ENCODE assay signal across 8 mouse cellular contexts in genomic region chr13:80961985-80962617, GRCm38 (mm10).
DNase-seq lines count a peak whose midpoint lies in the region; ATAC-seq and TF ChIP-seq lines count a peak whose summit lies in the region.

No protein-coding gene starts in this region.

- no peak for TF ChIP-seq POLR2A in limb, embryonic 14.5 days (IDR thresholded peaks at IDR 0.05; ENCODE audit: borderline replicate concordance, extremely low read depth, insufficient read depth, insufficient read length)

- H3K4me1 ChIP-seq in lung, embryonic 16.5 days (replicated peaks; ENCODE audit: control insufficient read depth, insufficient read depth, low read length) = peaks cover 7% of the 10 kb centered on the region; the same call in 1 of the 2 replicates
- peaks cover 2% of the 10 kb centered on the region; the same call in 1 of the 2 replicates for H3K4me1 ChIP-seq in limb, embryonic 14.5 days (ENCODE audit: control insufficient read depth, insufficient read depth, low read length)
- H3K4me1 ChIP-seq in stomach, embryonic 15.5 days = no peaks in the 10 kb centered on the region

- H3K27ac ChIP-seq in lung, embryonic 16.5 days (ENCODE audit: low read length) = peak overlapping the region; percentile 93; the same call in 1 of the 2 replicates
- no peak overlapping the region; the same call in 1 of the 2 replicates for H3K27ac ChIP-seq in limb, embryonic 14.5 days (replicated peaks; ENCODE audit: low read depth, low read length)
- H3K27ac ChIP-seq in stomach, embryonic 15.5 days = no peak overlapping the region

- no peaks in the 10 kb centered on the region for H3K27me3 ChIP-seq in lung, embryonic 16.5 days (ENCODE audit: control insufficient read depth, insufficient read depth, low read depth, low read length)
- H3K27me3 ChIP-seq in limb, embryonic 14.5 days (ENCODE audit: control insufficient read depth, insufficient read depth, low read length) = no peaks in the 10 kb centered on the region
- H3K27me3 ChIP-seq in stomach, embryonic 15.5 days (replicated peaks) = no peaks in the 10 kb centered on the region

- no peak overlapping the region; the same call in 1 of the 2 replicates for H3K4me3 ChIP-seq in lung, embryonic 16.5 days (ENCODE audit: low read length)
- H3K4me3 ChIP-seq in limb, embryonic 14.5 days (replicated peaks; ENCODE audit: low read length) = peak overlapping the region; percentile 49; the same call in 1 of the 2 replicates
- no peak overlapping the region for H3K4me3 ChIP-seq in stomach, embryonic 15.5 days (replicated peaks)

- H3K36me3 ChIP-seq in lung, embryonic 16.5 days (ENCODE audit: control insufficient read depth, insufficient read depth, low read length) = no peaks in the 10 kb centered on the region
- H3K36me3 ChIP-seq in limb, embryonic 14.5 days (ENCODE audit: control insufficient read depth, insufficient read depth, low read length) = no peaks in the 10 kb centered on the region
- no peaks in the 10 kb centered on the region for H3K36me3 ChIP-seq in stomach, embryonic 15.5 days

- WGBS in lung, embryonic 16.5 days = 44% methylated on average over 7 of the region's 7 CpGs
- WGBS in limb, embryonic 14.5 days = 50% methylated on average over 7 of the region's 7 CpGs
- 56% methylated on average over 7 of the region's 7 CpGs for WGBS in stomach, embryonic 15.5 days

- no peak for ATAC-seq in lung, embryonic 16.5 days (ENCODE audit: low read depth)
- no peak for ATAC-seq in limb, embryonic 14.5 days (ENCODE audit: low FRiP score, low read depth)
- no peak for ATAC-seq in stomach, embryonic 15.5 days (ENCODE audit: insufficient read depth, low FRiP score, low read depth)

- no peaks in the 10 kb centered on the region for H3K9me3 ChIP-seq in lung, embryonic 16.5 days (ENCODE audit: control insufficient read depth, low read length)
- H3K9me3 ChIP-seq in limb, embryonic 14.5 days (ENCODE audit: control insufficient read depth, low read length) = no peaks in the 10 kb centered on the region
- no peaks in the 10 kb centered on the region for H3K9me3 ChIP-seq in stomach, embryonic 15.5 days

- H3K4me2 ChIP-seq in lung, embryonic 16.5 days (ENCODE audit: low read depth, low read length) = peak overlapping the region; percentile 76; the same call in 1 of the 2 replicates
- H3K4me2 ChIP-seq in limb, embryonic 14.5 days (replicated peaks; ENCODE audit: low read depth, low read length, severe bottlenecking) = peak overlapping the region; percentile 81
- peak overlapping the region; percentile 74 for H3K4me2 ChIP-seq in stomach, embryonic 15.5 days

- no peak overlapping the region for H3K9ac ChIP-seq in lung, embryonic 16.5 days (ENCODE audit: low read length)
- no peak overlapping the region for H3K9ac ChIP-seq in limb, embryonic 14.5 days (ENCODE audit: low read depth, low read length, severe bottlenecking)
- H3K9ac ChIP-seq in stomach, embryonic 15.5 days = no peak overlapping the region

- peak; percentile 26 for DNase-seq in cerebellum, adult 9-10 months
- no peak for DNase-seq in cerebellum, postnatal 25 days
- DNase-seq in lung, postnatal 10 days = no peak
- no peak for DNase-seq in limb, embryonic 14.5 days (ENCODE audit: low spot score)
- DNase-seq in MN1 (ENCODE audit: low spot score) = no peak
- DNase-seq in right cerebral cortex, postnatal 14 days = no peak
